Mouse (Mus musculus) kidney, postnatal 0 days (tissue): ENCODE data around the gene Pex13. TPM values are rescaled to one million over a fixed set of nuclear protein-coding genes. Genes with fewer than 3 reads are reported as not detected.

ENCODE experiments used
- ATAC-seq: fragments of 200-750 bp; cut with Nextera tagmentation; replicated peaks from 2 replicates; pipeline ENCODE4 v1.8.0; 2017; ENCODE audit warnings: low read depth, moderate number of reproducible peaks, moderate TSS enrichment, moderate library complexity; ENCODE audit not compliant: low FRiP score
- DNase-seq: peaks from one replicate; pipeline ENCODE4 v3.0.0-alpha.2; 2016; ENCODE audit warnings: low spot score
- H3K27ac ChIP-seq: fragments of 300-500 bp; sonication (generic); 2 replicates; pipeline ENCODE4 v1.5.1; 2014; ENCODE audit warnings: mild to moderate bottlenecking
- H3K27me3 ChIP-seq: fragments of 300-500 bp; sonication (generic); 2 replicates; pipeline ENCODE4 v1.6.1; 2014; ENCODE audit warnings: low read length, mixed read lengths; ENCODE audit not compliant: insufficient read depth
- H3K36me3 ChIP-seq: fragments of 300-500 bp; sonication (generic); 2 replicates; pipeline ENCODE4 v1.6.1; 2014; ENCODE audit warnings: low read length, mixed read lengths; ENCODE audit not compliant: insufficient read depth
- H3K4me1 ChIP-seq: fragments of 300-500 bp; sonication (generic); replicated peaks from 2 replicates; pipeline ENCODE4 v1.6.1; 2014; ENCODE audit warnings: antibody characterized with exemption, low read length, mixed read lengths; ENCODE audit not compliant: insufficient read depth
- H3K4me2 ChIP-seq: fragments of 300-500 bp; sonication (generic); 2 replicates; pipeline ENCODE4 v1.6.1; 2014; ENCODE audit warnings: mild to moderate bottlenecking, low read length, moderate library complexity, mixed read lengths
- H3K4me3 ChIP-seq: fragments of 300-500 bp; sonication (generic); replicated peaks from 2 replicates; pipeline ENCODE4 v1.5.1; 2014; ENCODE audit warnings: low read depth, low read length
- H3K9ac ChIP-seq: fragments of 300-500 bp; sonication (generic); 2 replicates; pipeline ENCODE4 v1.6.1; 2014; ENCODE audit warnings: low read depth, low read length
- H3K9me3 ChIP-seq: fragments of 300-500 bp; sonication (generic); replicated peaks from 2 replicates; pipeline ENCODE4 v1.6.1; 2016; ENCODE audit warnings: low read length, inconsistent platforms, mixed read lengths
- CTCF ChIP-seq: IDR thresholded peaks from 2 replicates; pipeline ENCODE4 v1.5.1; 2016; ENCODE audit warnings: antibody characterized with exemption, low read depth, mild to moderate bottlenecking, moderate library complexity
- WGBS: fragments of 180-500 bp; shearing (Covaris S2); extraction: QIAGEN DNeasy Blood & Tissue Kit; methylation state at CpG from one replicate; pipeline ENCODE4 v1.1.7; 2014; 5-methylcytosine and 5-hydroxymethylcytosine counted together
- polyA plus RNA-seq: library from polyadenylated mRNA; unstranded; fragments of >200 nt; fragmentation: Nextera tagmentation; extraction: Ambion mirVana; gene quantifications from 2 replicates; pipeline ENCODE4 v1.2.1, GENCODE M21; 2015

Gene Pex13
- polyA plus RNA-seq, 1 experiment from 2014 or later: 32.9 TPM

GRCm38 (mm10) chr11:23657791-23658190 is 8.0 kb downstream of the Pex13 start:
- no peak for DNase-seq
- no peaks in the 10 kb centered on the region for H3K36me3 ChIP-seq
- no peaks in the 10 kb centered on the region for H3K27me3 ChIP-seq
- TF ChIP-seq CTCF: no peak
- H3K9ac ChIP-seq: no peak overlapping the region
- H3K4me2 ChIP-seq: no peak overlapping the region
- no peak for ATAC-seq
- no peak overlapping the region for H3K27ac ChIP-seq
- H3K4me3 ChIP-seq: no peak overlapping the region
- H3K9me3 ChIP-seq: no peaks in the 10 kb centered on the region
- 81% methylated on average over 2 of the region's 2 CpGs for WGBS
- H3K4me1 ChIP-seq: peaks cover 8% of the 10 kb centered on the region; the same call in 1 of the 2 replicates

GRCm38 (mm10) chr11:23653666-23654065 is 12.1 kb downstream of the Pex13 start:
- Histone ChIP-seq H3K36me3 (peaks cover 3% of the 10 kb centered on the region; the same call in 1 of the 2 replicates), H3K4me3 (no peak overlapping the region), H3K27ac (no peak overlapping the region), H3K9me3 (no peaks in the 10 kb centered on the region), H3K27me3 (no peaks in the 10 kb centered on the region), H3K4me2 (no peak overlapping the region), H3K4me1 (no peaks in the 10 kb centered on the region), H3K9ac (no peak overlapping the region)
- 58% methylated on average over 3 of the region's 3 CpGs for WGBS
- DNase-seq (no peak), ATAC-seq (no peak)
- TF ChIP-seq CTCF: no peak

GRCm38 (mm10) chr11:23647835-23648234 is 17.9 kb downstream of the Pex13 start:
- 94% methylated on average over 3 of the region's 3 CpGs for WGBS
- DNase-seq: no peak
- Histone ChIP-seq H3K4me2 (no peak overlapping the region), H3K27ac (no peak overlapping the region), H3K9ac (no peak overlapping the region), H3K27me3 (no peaks in the 10 kb centered on the region), H3K4me1 (no peaks in the 10 kb centered on the region), H3K36me3 (peaks cover 7% of the 10 kb centered on the region; the same call in 1 of the 2 replicates), H3K9me3 (no peaks in the 10 kb centered on the region), H3K4me3 (no peak overlapping the region)
- ATAC-seq: no peak
- TF ChIP-seq CTCF: no peak

GRCm38 (mm10) chr11:23647431-23647830 is 18.3 kb downstream of the Pex13 start:
- Histone ChIP-seq H3K9ac (no peak overlapping the region), H3K27me3 (no peaks in the 10 kb centered on the region), H3K4me2 (no peak overlapping the region), H3K9me3 (no peaks in the 10 kb centered on the region), H3K36me3 (peaks cover 7% of the 10 kb centered on the region; the same call in 1 of the 2 replicates), H3K4me1 (no peaks in the 10 kb centered on the region), H3K4me3 (no peak overlapping the region), H3K27ac (no peak overlapping the region)
- no peak for TF ChIP-seq CTCF
- DNase-seq: no peak
- ATAC-seq: no peak

- Histone ChIP-seq H3K4me1 (no peaks in the 10 kb centered on the region), H3K4me3 (no peak overlapping the region), H3K4me2 (no peak overlapping the region), H3K9me3 (no peaks in the 10 kb centered on the region), H3K27me3 (no peaks in the 10 kb centered on the region), H3K36me3 (no peaks in the 10 kb centered on the region), H3K9ac (no peak overlapping the region), H3K27ac (no peak overlapping the region)
- 76% methylated on average over 8 of the region's 8 CpGs for WGBS
- no peak for TF ChIP-seq CTCF
- DNase-seq: no peak
- no peak for ATAC-seq
Observed at GRCm38 (mm10) chr11:23634573-23634972, 31.2 kb downstream of the Pex13 start.

- no peaks in the 10 kb centered on the region for H3K9me3 ChIP-seq
- H3K9ac ChIP-seq: no peak overlapping the region
- TF ChIP-seq CTCF: no peak
- no peaks in the 10 kb centered on the region for H3K4me1 ChIP-seq
- ATAC-seq (no peak; the same call in 1 of the 2 replicates), DNase-seq (no peak)
- no peaks in the 10 kb centered on the region for H3K36me3 ChIP-seq
- 5% methylated on average over 7 of the region's 7 CpGs for WGBS
- peak overlapping the region; percentile 96 for H3K4me2 ChIP-seq
- H3K4me3 ChIP-seq: peak overlapping the region; percentile 90
- no peak overlapping the region for H3K27ac ChIP-seq
- no peaks in the 10 kb centered on the region for H3K27me3 ChIP-seq
Observed at GRCm38 (mm10) chr11:23633879-23634215, 31.9 kb downstream of the Pex13 start.
